Mouse (Mus musculus): ENCODE measurements around the gene Zfp12.

The Zfp12 gene

GRCm38 (mm10) chr5:143266794-143267193 is 31.8 kb downstream of the Zfp12 start:
- DNase-seq, result no peak

- peak; percentile 92 for DNase-seq
Observed at GRCm38 (mm10) chr5:143268985-143269362, 34.0 kb downstream of the Zfp12 start.

GRCm38 (mm10) chr5:143269363-143270150 is 34.6 kb downstream of the Zfp12 start, which contains the start of gene Zfp316:
Gene Zfp316, minus strand, starts transcription at chr5:143270022.
- peak; percentile 98 for DNase-seq

- no peak for DNase-seq
Observed at GRCm38 (mm10) chr5:143270151-143270519, 35.2 kb downstream of the Zfp12 start.

GRCm38 (mm10) chr5:143271642-143272041 is 36.7 kb downstream of the Zfp12 start:
- no peak for DNase-seq

- DNase-seq, result no peak
Observed at GRCm38 (mm10) chr5:143272108-143272507, 37.1 kb downstream of the Zfp12 start.

GRCm38 (mm10) chr5:143272540-143273330 is 37.8 kb downstream of the Zfp12 start:
- no peak for DNase-seq

- no peak for DNase-seq
Observed at GRCm38 (mm10) chr5:143275761-143276160, 40.8 kb downstream of the Zfp12 start.

- no peak for DNase-seq
Observed at GRCm38 (mm10) chr5:143279247-143279646, 44.3 kb downstream of the Zfp12 start.

GRCm38 (mm10) chr5:143284762-143285161 is 49.8 kb downstream of the Zfp12 start:
- no peak for DNase-seq

GRCm38 (mm10) chr5:143287774-143288328 is 52.9 kb downstream of the Zfp12 start:
- no peak for DNase-seq

GRCm38 (mm10) chr5:143288378-143288911 is 53.5 kb downstream of the Zfp12 start:
- no peak for DNase-seq

GRCm38 (mm10) chr5:143289299-143289698 is 54.3 kb downstream of the Zfp12 start:
- no peak for DNase-seq

- DNase-seq, result no peak
Observed at GRCm38 (mm10) chr5:143292879-143293278, 57.9 kb downstream of the Zfp12 start.

- DNase-seq, result no peak
Observed at GRCm38 (mm10) chr5:143293404-143293803, 58.4 kb downstream of the Zfp12 start, which contains the start of gene Zfp853. Gene Zfp853, minus strand, starts transcription at chr5:143293623.

- DNase-seq, result no peak
Observed at GRCm38 (mm10) chr5:143294862-143295261, 59.9 kb downstream of the Zfp12 start.

GRCm38 (mm10) chr5:143295330-143295729 is 60.4 kb downstream of the Zfp12 start:
- DNase-seq, result no peak

GRCm38 (mm10) chr5:143297986-143298385 is 63.0 kb downstream of the Zfp12 start:
- DNase-seq, result no peak

- no peak for DNase-seq
Observed at GRCm38 (mm10) chr5:143298391-143298790, 63.4 kb downstream of the Zfp12 start.

Data from heart, adult 11 months (tissue).